Mouse (Mus musculus): ENCODE measurements around the gene Map2k5.

Gene Map2k5

GRCm38 (mm10) chr9:63196114-63196682, 181.5 kb downstream of the Map2k5 start:
- no peak for ATAC-seq (ENCODE audit: insufficient number of reproducible peaks, low FRiP score, low TSS enrichment)

DNA sequence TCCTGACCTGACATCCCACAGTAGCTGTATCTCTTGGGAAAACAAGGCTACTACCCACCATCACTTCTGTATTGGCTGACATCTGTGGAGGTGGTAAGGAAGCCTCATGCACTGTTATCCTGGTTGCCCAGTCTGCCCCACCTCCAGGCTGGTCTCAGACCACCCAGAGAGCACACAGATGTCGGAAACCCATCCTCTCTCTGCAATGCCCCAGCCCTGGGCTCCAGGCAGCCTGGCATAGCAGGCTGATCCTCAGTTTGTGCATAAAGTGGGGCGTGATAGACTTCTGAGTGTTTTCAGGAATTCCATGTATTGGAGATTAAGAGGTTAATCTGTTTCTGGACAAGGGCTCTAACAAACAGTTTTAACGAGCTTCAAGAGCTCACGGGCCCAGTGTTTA, 182.2 kb downstream of the Map2k5 start:
- no peak for ATAC-seq (ENCODE audit: insufficient number of reproducible peaks, low FRiP score, low TSS enrichment)

DNA sequence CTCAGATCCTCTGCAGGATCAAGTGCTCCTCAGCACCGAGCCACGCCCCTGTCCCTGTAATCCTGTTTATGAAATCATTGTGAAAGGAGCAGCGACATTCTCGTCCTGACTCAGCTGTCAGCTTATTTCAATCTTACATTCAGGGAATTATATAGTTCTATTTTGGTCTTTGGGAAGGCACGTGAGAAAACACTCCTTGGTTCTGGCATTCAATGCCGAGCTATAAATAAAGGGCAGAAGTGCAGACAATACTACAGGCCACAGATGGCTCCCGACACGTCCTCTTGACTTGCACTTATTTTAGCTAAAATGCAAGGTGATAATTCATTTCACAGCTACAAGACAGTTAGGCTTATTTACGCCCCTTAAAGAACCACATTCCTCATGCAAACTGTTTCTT, 182.9 kb downstream of the Map2k5 start:
- no peak for ATAC-seq (ENCODE audit: insufficient number of reproducible peaks, low FRiP score, low TSS enrichment)

DNA sequence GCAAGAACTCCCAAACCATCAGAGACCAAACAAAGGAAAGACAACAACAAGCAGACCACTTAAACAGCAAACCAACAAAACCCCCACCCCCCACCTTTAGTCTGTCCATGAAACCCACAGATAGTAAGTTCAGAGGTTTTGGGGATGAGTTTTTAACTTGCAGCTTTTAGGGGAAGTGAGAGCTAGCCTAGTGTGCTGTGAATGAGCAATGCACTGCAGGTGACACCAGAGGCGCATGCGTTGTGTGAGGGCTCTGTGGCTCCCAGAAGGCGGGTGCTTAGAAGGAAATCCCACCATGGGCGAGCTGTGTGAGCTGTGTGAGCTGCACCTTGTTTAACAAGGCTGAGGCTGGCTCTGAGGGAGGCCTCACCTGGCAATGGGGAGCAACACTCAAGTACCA, 184.9 kb downstream of the Map2k5 start:
- ATAC-seq (ENCODE audit: insufficient number of reproducible peaks, low FRiP score, low TSS enrichment) = no peak

DNA sequence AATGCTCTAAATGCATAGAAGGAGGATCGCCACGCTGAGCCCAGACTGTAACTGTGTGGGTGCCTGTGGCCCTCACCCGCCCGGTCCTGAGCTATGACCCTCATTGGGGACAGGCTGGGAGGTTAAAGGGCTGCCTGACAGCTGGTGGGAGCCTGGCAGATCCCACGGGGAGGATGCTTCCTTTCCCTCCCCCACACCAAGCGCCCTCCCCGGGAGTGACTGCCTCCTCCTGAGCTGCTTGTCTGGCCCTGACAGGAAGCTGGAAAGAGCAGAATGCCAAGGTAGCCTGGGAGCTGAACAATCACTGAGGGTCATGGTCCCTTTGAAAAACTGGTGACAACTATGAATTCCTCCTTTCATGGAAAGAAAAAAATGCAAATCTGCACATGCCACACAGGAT, 190.4 kb downstream of the Map2k5 start:
- no peak for ATAC-seq (ENCODE audit: insufficient number of reproducible peaks, low FRiP score, low TSS enrichment)

GRCm38 (mm10) chr9:63185249-63185648, 192.5 kb downstream of the Map2k5 start:
- no peak for ATAC-seq (ENCODE audit: insufficient number of reproducible peaks, low FRiP score, low TSS enrichment)

DNA sequence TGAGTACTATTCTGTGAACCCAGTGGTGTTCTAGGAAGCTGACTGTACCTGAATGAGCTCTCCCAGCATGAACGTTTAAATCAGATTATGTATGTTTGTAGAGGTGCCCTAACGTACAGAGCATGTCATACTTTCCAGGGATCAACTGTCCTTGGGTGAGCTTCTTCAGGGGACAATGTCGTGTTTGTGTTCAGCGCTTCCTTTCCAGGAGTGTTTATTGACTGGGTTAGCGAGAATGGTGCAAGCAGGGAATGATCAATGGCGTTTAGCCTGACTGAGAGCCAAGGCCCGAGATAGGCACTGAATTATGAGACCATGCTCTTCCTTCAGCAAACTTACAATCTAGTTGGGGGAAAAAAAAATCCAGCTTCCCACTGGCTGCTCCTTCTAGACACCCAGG, 193.8 kb downstream of the Map2k5 start:
- ATAC-seq (ENCODE audit: insufficient number of reproducible peaks, low FRiP score, low TSS enrichment) = no peak

DNA sequence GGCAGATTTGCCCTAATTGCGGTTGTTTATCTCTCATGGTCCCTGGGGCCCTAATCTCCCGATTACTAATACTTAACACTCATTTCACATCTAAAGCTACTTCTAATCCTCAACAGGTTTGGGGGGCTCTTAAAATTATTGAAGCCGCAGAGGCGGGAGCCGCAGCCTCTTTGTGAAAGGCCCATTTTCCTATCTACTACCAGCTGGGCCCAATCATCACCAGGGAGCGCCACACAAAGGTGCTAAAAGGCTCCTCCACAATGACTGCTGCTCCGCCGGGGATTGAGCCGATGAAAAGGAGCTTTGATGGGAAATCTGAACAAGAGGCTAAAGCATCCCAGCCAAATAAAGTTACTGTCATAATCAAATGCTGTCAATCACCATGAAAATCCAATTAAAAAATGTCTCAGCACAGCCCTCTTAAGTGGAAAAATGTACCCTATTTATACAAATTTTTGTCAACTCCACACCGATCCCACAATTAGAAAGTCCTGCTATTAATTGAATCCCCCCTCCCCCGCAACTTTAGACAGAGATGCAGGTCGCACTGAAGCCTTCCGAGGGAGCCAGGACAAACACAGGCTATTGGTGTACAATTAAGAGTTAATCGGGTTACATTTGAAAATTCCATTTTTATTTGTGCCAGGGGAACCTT, 195.3 kb downstream of the Map2k5 start:
- ATAC-seq (ENCODE audit: insufficient number of reproducible peaks, low FRiP score, low TSS enrichment) = no peak

- ATAC-seq (ENCODE audit: insufficient number of reproducible peaks, low FRiP score, low TSS enrichment) = no peak
Measured at GRCm38 (mm10) chr9:63181337-63182178, 196.1 kb downstream of the Map2k5 start.

GRCm38 (mm10) chr9:63178296-63178695, 199.4 kb downstream of the Map2k5 start:
- ATAC-seq (ENCODE audit: insufficient number of reproducible peaks, low FRiP score, low TSS enrichment) = no peak

- ATAC-seq (ENCODE audit: insufficient number of reproducible peaks, low FRiP score, low TSS enrichment) = no peak
Measured at GRCm38 (mm10) chr9:63174001-63174721, 203.5 kb downstream of the Map2k5 start.

DNA sequence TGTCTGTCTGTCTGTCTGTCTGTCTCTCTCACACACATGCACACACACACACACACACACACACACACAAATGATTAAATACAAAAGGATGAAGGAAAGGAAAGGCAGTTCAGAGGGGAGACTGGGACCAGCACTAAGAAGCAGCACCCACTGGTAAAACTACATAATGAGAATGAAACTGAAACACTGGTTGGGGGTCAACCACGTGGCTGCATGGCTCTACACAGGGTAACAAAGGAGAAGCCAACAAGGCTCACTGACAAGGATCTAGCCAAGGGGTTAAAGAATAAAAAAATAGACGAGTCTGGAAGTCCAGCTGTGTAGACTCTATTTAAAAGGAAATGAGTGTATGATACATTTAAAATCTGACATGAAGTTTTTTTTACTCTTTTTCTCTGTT, 205.8 kb downstream of the Map2k5 start:
- no peak for ATAC-seq (ENCODE audit: insufficient number of reproducible peaks, low FRiP score, low TSS enrichment)

- ATAC-seq (ENCODE audit: insufficient number of reproducible peaks, low FRiP score, low TSS enrichment) = no peak
Measured at GRCm38 (mm10) chr9:63169127-63169526, 208.6 kb downstream of the Map2k5 start.

DNA sequence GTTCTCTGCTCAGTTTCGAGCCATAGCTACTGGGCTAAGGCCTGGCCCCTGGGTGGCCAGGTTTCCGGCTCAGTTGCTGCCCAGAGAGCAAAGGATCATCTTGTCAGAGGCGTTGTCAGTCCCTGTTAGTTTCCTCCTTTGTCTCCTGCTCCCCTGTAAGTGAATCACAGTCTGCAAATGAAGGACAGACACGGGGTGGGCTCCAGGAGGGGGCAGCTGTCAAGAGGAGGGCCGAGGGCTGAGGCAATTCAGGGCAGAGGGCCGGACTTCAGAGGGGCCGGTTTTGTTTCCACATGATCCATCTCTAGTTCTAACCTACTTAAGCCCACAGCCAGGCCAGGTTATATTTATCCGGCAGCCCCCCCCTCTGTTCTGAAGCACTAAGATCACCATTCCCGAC, 212.6 kb downstream of the Map2k5 start:
- no peak for ATAC-seq (ENCODE audit: insufficient number of reproducible peaks, low FRiP score, low TSS enrichment)

DNA sequence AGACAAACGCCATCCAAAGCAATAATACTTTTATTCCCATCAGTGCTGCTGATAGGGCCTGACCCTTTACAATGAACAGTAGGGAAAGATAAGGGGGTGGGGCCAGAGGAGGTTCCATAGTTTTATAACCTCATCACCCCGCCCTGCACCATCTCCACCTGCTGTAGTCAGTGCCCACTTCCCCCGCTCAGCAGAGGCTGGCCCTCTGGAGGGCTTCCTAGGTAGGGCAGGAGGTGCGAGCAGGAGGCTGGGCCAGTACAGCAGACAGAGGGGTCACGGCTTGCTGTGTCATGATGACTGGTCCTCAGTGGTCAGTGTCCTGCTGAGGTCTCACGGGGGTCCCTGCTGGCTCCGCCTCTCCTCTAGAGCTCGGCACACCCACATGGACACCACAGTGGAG, 213.9 kb downstream of the Map2k5 start:
- no peak for ATAC-seq (ENCODE audit: insufficient number of reproducible peaks, low FRiP score, low TSS enrichment)

DNA sequence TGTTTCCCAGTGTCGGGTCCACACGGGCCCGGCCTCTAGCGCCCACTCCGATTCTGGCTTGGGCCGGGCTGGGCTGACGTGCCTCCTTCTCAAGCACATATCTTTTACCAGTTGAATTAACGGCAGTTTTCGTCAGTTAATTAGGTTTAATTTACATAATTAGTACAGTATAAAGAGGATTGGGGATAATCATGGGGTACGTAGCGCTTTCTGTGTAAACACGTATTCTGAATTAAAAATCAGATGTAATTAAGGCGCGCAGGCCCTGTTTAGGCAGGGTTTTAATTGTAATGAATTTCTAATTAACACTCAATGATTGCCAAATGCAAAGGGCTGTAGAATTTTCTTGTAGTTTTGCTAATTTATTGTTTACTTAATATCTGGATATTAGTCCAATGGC, 225.8 kb downstream of the Map2k5 start:
- ATAC-seq (ENCODE audit: insufficient number of reproducible peaks, low FRiP score, low TSS enrichment) = no peak

DNA sequence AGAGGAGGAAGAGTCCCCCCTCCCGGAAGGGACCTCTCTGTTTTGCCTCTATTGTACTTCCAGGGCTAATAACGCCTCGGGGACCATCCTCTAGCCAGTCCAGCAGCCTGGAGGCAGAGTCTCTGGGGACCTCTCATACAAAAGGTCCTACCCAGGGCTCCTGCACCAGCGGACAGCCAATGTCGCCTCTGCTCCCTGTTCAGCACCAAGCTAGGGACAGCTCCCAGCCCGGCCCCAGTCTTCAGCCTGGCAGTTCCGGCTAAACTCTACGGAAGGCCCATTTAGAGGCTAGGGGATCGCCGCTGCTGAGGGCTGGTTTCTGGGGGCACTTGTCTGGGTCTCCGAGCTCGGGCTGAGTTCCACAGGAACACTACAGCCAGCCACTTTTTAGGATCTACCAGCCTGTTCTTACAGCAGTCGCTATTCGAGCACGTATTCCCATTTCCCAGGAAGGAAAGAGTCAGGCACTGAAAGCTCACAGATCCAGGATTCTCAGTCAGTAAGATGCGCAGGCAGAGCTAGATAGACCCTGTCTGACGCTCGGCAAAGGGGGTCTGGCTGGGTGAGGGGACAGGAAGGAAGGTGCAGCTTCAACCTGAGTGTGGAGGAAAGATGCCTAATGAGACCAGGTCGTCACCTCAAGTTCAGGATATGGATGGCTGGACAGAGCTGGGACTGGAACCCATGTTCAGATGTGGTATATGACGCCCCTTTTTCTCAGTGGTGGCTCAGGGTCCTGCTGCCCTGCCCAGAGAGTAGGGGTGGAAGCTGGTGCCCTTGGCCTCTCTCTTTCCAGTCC, 226.4 kb downstream of the Map2k5 start:
- ATAC-seq (ENCODE audit: insufficient number of reproducible peaks, low FRiP score, low TSS enrichment) = no peak

DNA sequence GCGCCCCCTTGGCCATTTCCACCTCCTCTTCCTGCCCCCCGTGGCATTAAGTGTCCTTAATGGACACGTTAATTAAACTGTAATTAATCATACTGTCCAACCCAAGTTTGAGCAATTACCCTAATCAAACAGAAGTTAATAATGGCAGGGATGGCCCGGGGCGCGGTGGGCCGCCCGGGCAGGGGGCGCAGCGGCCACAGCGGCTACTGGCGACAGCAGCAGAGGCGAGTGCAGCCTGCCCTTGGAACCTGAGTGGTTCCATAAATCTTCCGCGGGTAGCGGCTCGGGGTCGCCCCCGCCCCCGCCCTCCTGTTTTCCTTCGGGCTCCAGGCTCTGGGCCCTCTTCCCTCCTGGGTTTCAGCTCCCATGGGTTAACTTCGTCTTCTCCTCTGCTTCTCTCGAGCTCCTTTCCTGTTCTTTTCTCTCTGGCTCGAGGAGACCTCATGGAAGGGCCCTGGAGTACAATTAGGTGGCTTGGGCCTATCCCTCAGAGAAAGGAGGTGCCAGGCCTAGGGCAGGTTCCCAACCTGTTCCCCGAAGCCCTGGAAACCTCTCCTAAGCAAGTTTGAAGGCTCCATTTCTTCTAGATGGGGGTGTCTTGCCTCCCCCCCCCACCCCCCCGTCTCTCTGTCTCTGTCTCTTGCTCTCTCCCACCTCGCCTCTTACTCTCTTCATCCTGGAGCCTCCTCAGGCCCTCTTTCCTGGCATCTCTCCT, 227.5 kb downstream of the Map2k5 start:
- no peak for ATAC-seq (ENCODE audit: insufficient number of reproducible peaks, low FRiP score, low TSS enrichment)

DNA sequence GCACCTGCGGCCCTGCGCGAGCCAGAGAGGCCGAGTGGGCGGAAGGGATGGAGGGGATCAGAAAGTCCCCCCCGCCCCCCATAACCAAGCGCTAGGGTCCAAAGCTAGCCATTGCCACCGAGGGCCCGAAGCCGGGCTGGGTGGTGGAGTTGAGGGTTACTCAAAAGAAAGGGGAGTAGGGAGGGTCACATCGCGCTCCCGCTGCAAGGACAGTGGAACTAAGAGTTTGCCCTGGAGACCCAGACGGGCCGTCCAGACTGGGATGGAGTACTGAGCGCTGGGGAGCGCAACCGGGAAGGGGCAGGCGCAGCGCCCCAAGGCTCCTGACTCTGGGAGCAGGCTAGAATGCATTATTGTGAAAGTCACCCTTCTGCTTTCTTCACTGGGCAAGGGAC, 228.3 kb downstream of the Map2k5 start:
- ATAC-seq (ENCODE audit: insufficient number of reproducible peaks, low FRiP score, low TSS enrichment) = no peak
